Mouse (Mus musculus) lung, postnatal 25 days (tissue): ENCODE measurements around the gene Samd14.
A peak's percentile ranks its signal among the peaks of the same experiment; 100 is the strongest.

Experiments
- DNase-seq: peaks from one replicate; pipeline ENCODE4 v3.0.0; 2022; ENCODE audit warnings: low spot score

Gene Samd14

DNA sequence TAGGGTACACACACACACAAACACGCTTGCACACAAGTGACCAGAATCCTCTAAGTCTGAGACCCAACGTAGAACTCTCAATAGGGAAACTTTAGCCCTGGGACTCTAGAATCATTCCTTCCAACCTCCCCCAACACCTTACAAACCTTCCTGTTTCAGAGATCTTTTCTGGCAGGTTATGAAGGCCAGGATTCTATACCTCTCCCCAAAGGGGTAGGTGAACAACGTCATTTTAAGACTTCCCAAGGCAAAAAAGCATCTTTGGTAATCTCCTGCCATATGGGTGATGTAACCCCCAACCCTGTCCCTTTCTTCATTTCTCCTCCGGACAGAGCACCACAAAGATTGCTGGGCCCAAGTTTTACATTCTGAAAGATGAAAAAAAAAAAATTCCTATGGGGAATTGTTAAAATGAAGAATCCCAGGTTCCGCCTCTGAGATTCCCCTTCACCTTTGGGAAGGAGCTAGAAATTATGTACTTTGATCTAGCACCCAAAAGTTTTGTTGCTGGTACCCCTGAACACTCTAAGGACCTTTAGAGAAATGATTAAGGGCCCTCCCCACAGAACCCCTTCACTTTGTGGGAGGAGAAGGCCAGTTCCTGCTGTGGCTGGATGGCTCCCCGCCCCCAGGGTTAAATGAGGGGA, 19.5 kb upstream of the Samd14 start:
- DNase-seq: no peak

- DNase-seq: peak; percentile 95
Measured at GRCm38 (mm10) chr11:94990749-94991577, 18.7 kb upstream of the Samd14 start, which contains the start of gene Ppp1r9b. Gene Ppp1r9b, plus strand, starts transcription at chr11:94991035.

- DNase-seq: peak; percentile 35
Measured at GRCm38 (mm10) chr11:94991641-94992479, 17.8 kb upstream of the Samd14 start.

DNA sequence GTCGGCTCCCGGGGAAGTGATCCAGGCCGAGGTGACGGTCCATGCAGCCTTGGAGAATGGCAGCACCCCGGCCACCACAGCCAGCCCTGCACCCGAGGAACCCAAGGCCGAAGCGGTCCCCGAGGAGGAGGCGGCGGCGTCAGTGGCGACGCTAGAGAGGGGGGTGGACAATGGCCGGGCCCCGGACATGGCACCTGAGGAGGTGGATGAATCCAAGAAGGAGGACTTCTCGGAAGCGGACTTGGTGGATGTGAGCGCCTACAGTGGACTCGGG, 17.3 kb upstream of the Samd14 start:
- no peak for DNase-seq

DNA sequence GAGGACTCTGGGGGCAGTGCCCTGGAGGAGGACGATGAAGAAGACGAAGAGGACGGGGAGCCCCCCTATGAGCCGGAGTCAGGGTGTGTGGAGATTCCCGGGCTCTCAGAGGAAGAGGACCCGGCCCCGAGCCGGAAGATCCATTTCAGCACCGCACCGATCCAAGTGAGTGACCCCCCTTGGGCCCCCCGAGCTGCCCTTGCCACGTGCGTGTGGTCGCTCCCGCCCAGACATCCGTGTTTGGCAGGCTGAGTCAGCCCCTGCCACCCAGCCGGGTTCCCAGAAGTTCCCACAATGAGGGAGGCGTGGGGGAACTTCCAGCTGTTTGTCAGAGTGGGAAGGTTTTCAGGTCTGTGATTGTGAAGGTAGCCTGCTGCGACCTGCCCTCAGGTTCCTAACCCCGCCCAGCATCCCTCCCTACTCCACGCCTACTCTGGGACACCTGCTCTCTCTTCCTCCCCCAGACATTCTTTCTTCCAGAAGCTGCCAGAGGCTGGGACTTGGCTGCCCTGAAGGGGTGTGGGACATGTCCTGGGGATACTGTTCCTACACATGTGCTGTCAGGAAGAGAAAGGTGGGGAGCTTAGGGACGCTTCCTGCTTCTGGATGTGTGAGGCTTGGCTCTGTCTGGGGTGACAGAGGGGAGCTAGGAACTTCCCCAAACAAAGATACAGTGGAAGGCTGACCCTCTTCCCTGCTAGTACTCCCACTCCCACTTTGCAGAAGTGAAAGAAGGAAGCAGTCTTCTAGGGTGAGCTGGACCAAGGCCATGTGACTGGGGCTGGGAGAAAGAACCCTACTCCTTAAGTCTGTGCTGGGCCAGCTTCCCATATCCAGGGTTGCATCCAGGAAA, 16.7 kb upstream of the Samd14 start:
- DNase-seq: peak; percentile 77

GRCm38 (mm10) chr11:94994208-94994814, 15.4 kb upstream of the Samd14 start:
- DNase-seq: peak; percentile 25

GRCm38 (mm10) chr11:94994947-94995772, 14.5 kb upstream of the Samd14 start:
- no peak for DNase-seq

DNA sequence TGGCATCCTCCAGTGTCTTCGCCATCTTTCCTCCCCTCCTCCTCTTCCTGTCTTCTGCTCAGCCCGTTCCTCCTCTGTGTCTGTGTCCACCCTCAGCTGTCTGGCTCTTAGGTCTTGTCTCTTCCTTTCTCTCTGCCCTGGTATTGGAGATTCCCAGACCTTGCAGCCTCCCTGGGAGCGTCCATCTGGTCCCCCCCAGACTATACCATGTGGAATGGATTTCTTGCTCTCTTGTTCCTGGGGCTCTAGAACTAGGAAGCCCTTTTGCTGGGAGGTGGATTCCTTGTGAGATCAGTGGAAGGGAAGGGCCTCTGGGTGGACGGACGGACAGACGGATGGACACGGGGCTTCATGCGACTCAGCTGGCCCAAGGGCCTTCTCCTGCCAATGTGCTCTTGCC, 13.6 kb upstream of the Samd14 start:
- no peak for DNase-seq

DNA sequence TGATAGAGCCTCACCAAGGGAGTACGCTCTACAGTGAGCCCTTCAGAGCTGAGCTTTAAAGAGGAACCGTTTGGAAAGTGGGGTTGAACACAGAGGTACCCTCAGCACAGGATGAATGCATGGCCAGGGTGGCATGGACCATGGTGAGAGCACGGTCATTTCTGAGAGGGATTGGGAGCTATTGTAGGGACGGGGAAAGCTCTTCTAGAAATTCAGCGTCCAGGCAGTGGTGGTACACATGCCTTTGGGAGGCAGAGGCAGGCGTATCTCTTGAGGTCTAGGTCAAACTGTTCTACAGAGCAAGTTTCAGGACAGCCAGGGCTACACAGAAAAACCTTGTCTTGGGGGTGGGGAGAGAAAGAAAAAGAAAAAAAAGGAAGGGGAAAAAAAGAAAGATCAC, 12.7 kb upstream of the Samd14 start:
- DNase-seq: no peak

GRCm38 (mm10) chr11:94997596-94997995, 12.1 kb upstream of the Samd14 start:
- DNase-seq: no peak

GRCm38 (mm10) chr11:94998041-94998531, 11.6 kb upstream of the Samd14 start:
- peak; percentile 37 for DNase-seq

DNA sequence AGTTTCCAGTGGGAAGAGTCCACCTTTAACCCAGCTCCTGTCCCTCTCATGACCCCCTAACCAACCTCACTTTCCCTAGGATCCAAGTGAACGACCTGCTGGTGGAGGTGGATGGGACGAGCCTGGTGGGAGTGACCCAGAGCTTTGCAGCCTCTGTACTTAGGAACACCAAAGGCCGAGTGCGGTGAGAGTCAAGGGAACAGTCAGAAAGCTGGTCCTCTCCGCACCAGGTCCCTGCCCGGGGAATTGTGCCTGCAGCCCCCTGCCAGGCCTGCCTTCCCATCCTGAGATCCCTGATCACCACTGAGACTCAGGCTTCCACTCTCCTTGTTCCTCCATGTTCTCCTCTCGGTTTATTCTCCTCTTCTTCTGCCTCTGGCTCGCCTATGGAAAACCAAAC, 9.6 kb upstream of the Samd14 start:
- DNase-seq: no peak

- DNase-seq: peak; percentile 70
Measured at GRCm38 (mm10) chr11:95000548-95000947, 9.1 kb upstream of the Samd14 start.

GRCm38 (mm10) chr11:95001058-95001457, 8.6 kb upstream of the Samd14 start:
- DNase-seq: peak; percentile 76

DNA sequence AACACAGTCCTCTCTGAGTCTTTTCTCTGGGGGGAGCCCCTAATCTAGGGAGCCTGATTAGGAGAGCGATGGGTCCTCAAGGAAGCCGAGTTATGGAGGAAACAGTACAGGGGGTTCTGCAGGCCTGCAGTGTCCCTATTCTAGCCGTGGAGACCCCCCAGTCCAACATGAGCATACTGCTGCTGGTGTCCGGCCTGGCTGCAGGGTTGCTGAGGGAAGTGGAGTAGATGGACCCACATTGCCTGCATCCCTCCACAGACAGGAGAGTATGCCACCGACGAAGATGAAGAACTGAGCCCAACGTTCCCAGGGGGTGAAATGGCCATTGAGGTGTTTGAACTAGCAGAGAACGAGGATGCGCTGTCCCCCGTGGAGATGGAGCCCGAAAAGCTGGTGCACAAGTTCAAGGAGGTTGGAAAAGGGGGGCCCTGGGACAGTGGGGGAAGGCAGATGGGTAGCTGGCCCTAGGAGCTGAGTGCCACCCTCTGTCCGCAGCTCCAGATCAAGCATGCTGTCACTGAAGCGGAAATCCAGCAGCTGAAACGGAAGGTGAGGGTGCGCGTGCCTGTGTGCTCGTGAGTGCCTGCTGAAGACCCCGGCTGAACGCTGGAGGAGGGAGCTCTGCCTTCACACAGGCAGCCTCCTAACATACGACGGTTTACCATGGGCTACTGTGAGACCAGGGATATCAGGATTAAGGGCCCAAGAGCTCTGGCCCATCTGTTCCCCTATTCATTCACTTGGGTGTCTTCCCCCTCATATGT, 7.9 kb upstream of the Samd14 start:
- no peak for DNase-seq

DNA sequence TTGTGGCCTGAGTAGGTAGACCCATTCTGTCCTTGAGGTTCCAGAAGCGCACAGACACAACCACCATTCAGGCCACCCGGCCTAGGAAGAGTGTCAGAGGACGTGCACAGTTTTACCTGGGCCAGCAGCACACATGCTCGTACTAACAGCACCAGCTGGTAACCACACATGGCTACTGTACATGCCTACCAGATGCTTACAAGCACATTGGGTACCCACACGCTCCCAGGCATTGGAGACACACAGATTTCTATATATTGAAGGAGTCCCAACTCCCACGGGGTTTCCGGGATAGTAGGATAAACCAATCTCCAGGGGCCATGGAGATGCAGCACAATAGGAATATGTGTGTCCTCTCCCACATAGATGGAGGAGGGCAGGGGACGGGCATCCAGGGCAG, 7.0 kb upstream of the Samd14 start:
- no peak for DNase-seq

DNA sequence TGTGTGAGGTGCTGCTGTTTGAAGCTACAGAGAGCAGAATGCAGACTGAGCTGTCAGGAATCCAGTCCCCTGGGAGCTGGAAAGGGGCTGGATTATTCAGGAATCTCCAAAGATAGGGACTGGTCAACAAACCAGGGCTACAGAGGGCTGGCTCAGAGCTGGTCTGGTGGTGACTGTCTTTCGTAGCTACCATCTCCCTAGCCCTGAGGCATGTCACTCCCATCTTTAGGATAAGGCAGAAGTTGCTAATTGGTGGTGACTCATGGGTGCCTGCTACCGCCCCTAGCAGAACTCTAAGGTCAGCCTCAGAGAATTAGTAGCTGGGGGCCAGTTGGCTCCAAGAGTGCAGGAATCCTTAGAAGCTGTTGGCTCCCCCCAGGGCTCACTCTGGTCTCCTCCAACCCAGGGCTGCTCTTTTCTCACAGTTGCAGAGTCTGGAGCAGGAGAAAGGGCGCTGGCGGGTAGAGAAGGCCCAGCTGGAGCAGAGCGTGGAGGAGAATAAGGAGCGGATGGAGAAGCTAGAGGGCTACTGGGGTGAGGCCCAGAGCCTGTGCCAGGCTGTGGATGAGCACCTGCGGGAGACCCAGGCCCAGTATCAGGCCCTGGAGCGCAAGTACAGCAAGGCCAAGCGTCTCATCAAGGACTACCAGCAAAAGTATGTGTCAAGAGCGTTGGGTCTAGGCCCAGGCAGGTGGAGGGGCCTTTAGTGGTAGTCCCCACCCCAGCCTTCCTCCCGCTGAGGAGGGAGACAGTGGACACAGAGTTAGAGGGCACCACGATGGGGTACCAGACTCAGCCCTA, 5.3 kb upstream of the Samd14 start:
- no peak for DNase-seq

- no peak for DNase-seq
Measured at GRCm38 (mm10) chr11:95004937-95005198, 4.8 kb upstream of the Samd14 start.

DNA sequence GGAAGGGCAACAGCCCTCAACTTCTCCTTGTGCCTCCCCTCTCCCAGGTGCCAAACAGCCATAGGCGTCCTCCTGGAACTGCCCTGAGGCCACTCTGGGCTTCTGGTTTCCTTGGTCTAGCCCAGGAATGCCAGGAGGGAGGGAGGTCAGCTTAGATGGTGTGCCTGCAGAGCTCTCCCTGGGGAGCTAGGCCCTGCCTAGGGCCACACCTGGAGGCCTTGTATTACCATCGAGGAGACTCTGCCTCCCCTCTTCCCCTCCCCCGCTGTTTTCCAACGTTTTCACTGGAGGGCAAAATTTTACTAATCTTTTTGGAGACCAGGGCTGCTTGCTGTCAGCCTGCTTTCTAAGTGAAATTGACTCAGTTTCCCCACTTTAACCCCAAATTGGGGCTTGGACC, 3.6 kb upstream of the Samd14 start:
- no peak for DNase-seq
